Mouse (Mus musculus) kidney, postnatal 0 days (tissue): ENCODE measurements around the gene Vangl2. TPM values are rescaled to one million over a fixed set of nuclear protein-coding genes. Genes with fewer than 3 reads are reported as not detected.

Experiments used
- ATAC-seq: fragments of 200-750 bp; cut with Nextera tagmentation; replicated peaks from 2 replicates; pipeline ENCODE4 v1.8.0; 2017; ENCODE audit warnings: low read depth, moderate number of reproducible peaks, moderate TSS enrichment, moderate library complexity; ENCODE audit not compliant: low FRiP score
- DNase-seq: peaks from one replicate; pipeline ENCODE4 v3.0.0-alpha.2; 2016; ENCODE audit warnings: low spot score
- H3K27ac ChIP-seq: fragments of 300-500 bp; sonication (generic); 2 replicates; pipeline ENCODE4 v1.5.1; 2014; ENCODE audit warnings: mild to moderate bottlenecking
- H3K27me3 ChIP-seq: fragments of 300-500 bp; sonication (generic); 2 replicates; pipeline ENCODE4 v1.6.1; 2014; ENCODE audit warnings: low read length, mixed read lengths; ENCODE audit not compliant: insufficient read depth
- H3K36me3 ChIP-seq: fragments of 300-500 bp; sonication (generic); 2 replicates; pipeline ENCODE4 v1.6.1; 2014; ENCODE audit warnings: low read length, mixed read lengths; ENCODE audit not compliant: insufficient read depth
- H3K4me1 ChIP-seq: fragments of 300-500 bp; sonication (generic); replicated peaks from 2 replicates; pipeline ENCODE4 v1.6.1; 2014; ENCODE audit warnings: antibody characterized with exemption, low read length, mixed read lengths; ENCODE audit not compliant: insufficient read depth
- H3K4me2 ChIP-seq: fragments of 300-500 bp; sonication (generic); 2 replicates; pipeline ENCODE4 v1.6.1; 2014; ENCODE audit warnings: mild to moderate bottlenecking, low read length, moderate library complexity, mixed read lengths
- H3K4me3 ChIP-seq: fragments of 300-500 bp; sonication (generic); replicated peaks from 2 replicates; pipeline ENCODE4 v1.5.1; 2014; ENCODE audit warnings: low read depth, low read length
- H3K9ac ChIP-seq: fragments of 300-500 bp; sonication (generic); 2 replicates; pipeline ENCODE4 v1.6.1; 2014; ENCODE audit warnings: low read depth, low read length
- H3K9me3 ChIP-seq: fragments of 300-500 bp; sonication (generic); replicated peaks from 2 replicates; pipeline ENCODE4 v1.6.1; 2016; ENCODE audit warnings: low read length, inconsistent platforms, mixed read lengths
- CTCF ChIP-seq: IDR thresholded peaks from 2 replicates; pipeline ENCODE4 v1.5.1; 2016; ENCODE audit warnings: antibody characterized with exemption, low read depth, mild to moderate bottlenecking, moderate library complexity
- WGBS: fragments of 180-500 bp; shearing (Covaris S2); extraction: QIAGEN DNeasy Blood & Tissue Kit; methylation state at CpG from one replicate; pipeline ENCODE4 v1.1.7; 2014; 5-methylcytosine and 5-hydroxymethylcytosine counted together
- polyA plus RNA-seq: library from polyadenylated mRNA; unstranded; fragments of >200 nt; fragmentation: Nextera tagmentation; extraction: Ambion mirVana; gene quantifications from 2 replicates; pipeline ENCODE4 v1.2.1, GENCODE M21; 2015

Gene Vangl2
- polyA plus RNA-seq, 1 experiment from 2014 or later: 13.8 TPM

GRCm38 (mm10) chr1:171966054-171966790 lies 62.0 kb downstream of the Vangl2 start:
- Histone ChIP-seq H3K4me1 (no peaks in the 10 kb centered on the region), H3K27ac (no peak overlapping the region), H3K9me3 (no peaks in the 10 kb centered on the region), H3K27me3 (no peaks in the 10 kb centered on the region), H3K4me2 (no peak overlapping the region), H3K4me3 (no peak overlapping the region), H3K36me3 (no peaks in the 10 kb centered on the region), H3K9ac (no peak overlapping the region)
- ATAC-seq (no peak), DNase-seq (no peak)
- WGBS: 74% methylated on average over 6 of the region's 6 CpGs
- TF ChIP-seq CTCF: no peak

- no peaks in the 10 kb centered on the region for H3K4me1 ChIP-seq
- DNase-seq: no peak
- H3K9ac ChIP-seq: no peak overlapping the region
- no peaks in the 10 kb centered on the region for H3K9me3 ChIP-seq
- no peak overlapping the region for H3K4me2 ChIP-seq
- H3K27ac ChIP-seq: no peak overlapping the region
- no peak overlapping the region for H3K4me3 ChIP-seq
- no peaks in the 10 kb centered on the region for H3K36me3 ChIP-seq
- no peak for ATAC-seq
- TF ChIP-seq CTCF: no peak
- WGBS: 47% methylated on average over 6 of the region's 6 CpGs
- no peaks in the 10 kb centered on the region for H3K27me3 ChIP-seq
Measured at GRCm38 (mm10) chr1:171963613-171964012, 64.6 kb downstream of the Vangl2 start.

DNA sequence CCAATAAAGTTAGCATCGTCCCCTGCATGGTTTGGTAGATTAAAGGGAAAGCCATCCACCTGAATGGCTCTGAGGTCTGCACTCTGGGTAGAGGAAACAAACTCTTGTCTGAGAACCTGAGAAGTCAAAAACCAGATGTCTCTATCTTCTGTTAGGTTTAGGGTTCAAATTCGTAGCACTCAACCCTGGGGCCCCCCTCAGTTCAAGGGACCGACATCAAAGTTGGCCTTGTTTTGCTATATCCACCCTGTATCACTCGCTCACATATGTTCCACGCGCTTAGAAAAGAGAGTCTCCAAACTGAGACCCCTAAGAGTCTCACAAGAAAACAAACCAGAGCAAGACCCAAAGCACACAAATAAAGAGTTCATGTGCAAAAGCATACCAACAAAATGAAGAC lies 66.5 kb downstream of the Vangl2 start:
- no peak overlapping the region for H3K27ac ChIP-seq
- no peak overlapping the region for H3K4me2 ChIP-seq
- 79% methylated on average over 6 of the region's 6 CpGs for WGBS
- H3K4me3 ChIP-seq: no peak overlapping the region
- no peak overlapping the region for H3K9ac ChIP-seq
- TF ChIP-seq CTCF: no peak
- no peaks in the 10 kb centered on the region for H3K9me3 ChIP-seq
- no peak for ATAC-seq
- no peak for DNase-seq
- H3K36me3 ChIP-seq: no peaks in the 10 kb centered on the region
- H3K4me1 ChIP-seq: no peaks in the 10 kb centered on the region
- H3K27me3 ChIP-seq: no peaks in the 10 kb centered on the region

- no peak for DNase-seq
- H3K9me3 ChIP-seq: no peaks in the 10 kb centered on the region
- H3K4me2 ChIP-seq: no peak overlapping the region
- 92% methylated on average over 5 of the region's 5 CpGs for WGBS
- no peak for ATAC-seq
- H3K36me3 ChIP-seq: no peaks in the 10 kb centered on the region
- H3K27me3 ChIP-seq: no peaks in the 10 kb centered on the region
- no peak for TF ChIP-seq CTCF
- no peak overlapping the region for H3K9ac ChIP-seq
- no peaks in the 10 kb centered on the region for H3K4me1 ChIP-seq
- no peak overlapping the region for H3K4me3 ChIP-seq
- H3K27ac ChIP-seq: no peak overlapping the region
Measured at GRCm38 (mm10) chr1:171960726-171961125, 67.5 kb downstream of the Vangl2 start.

- WGBS: 25% methylated on average over 2 of the region's 2 CpGs
- Histone ChIP-seq H3K9me3 (no peaks in the 10 kb centered on the region), H3K4me1 (no peaks in the 10 kb centered on the region), H3K36me3 (no peaks in the 10 kb centered on the region), H3K27me3 (no peaks in the 10 kb centered on the region), H3K9ac (no peak overlapping the region), H3K4me2 (no peak overlapping the region), H3K4me3 (no peak overlapping the region), H3K27ac (no peak overlapping the region)
- DNase-seq (peak; percentile 2), ATAC-seq (no peak)
- TF ChIP-seq CTCF: no peak
Measured at GRCm38 (mm10) chr1:171957411-171957810, 70.8 kb downstream of the Vangl2 start.

DNA sequence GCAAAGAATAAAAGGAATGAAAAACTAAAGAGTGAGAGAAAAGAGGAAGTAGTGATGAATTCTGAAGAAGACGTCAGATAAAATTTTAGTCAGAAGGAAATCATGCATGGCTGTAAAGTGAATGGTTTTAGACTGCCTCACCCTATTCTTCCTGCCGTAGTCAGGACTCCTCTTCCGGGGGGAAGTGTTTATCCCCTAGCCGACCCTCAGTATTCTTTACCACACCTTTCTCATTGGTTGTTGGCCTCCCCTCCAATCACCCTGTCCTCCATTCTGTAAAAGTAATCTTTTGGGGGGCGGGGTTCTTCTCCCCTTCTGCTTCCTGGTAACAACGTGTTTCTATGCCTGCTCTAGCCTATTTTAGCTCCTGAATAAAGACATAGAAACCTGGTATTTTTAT lies 73.2 kb downstream of the Vangl2 start:
- no peaks in the 10 kb centered on the region for H3K4me1 ChIP-seq
- no peaks in the 10 kb centered on the region for H3K27me3 ChIP-seq
- TF ChIP-seq CTCF: no peak
- DNase-seq (no peak), ATAC-seq (no peak)
- H3K9ac ChIP-seq: no peak overlapping the region
- H3K27ac ChIP-seq: no peak overlapping the region
- WGBS: 70% methylated on average over 6 of the region's 6 CpGs
- H3K4me3 ChIP-seq: no peak overlapping the region
- H3K36me3 ChIP-seq: no peaks in the 10 kb centered on the region
- H3K4me2 ChIP-seq: no peak overlapping the region
- no peaks in the 10 kb centered on the region for H3K9me3 ChIP-seq

Other genes with a start within 250 kb of the Vangl2 start
- gene Cd84, start 188.7 kb downstream of the Vangl2 start, polyA plus RNA-seq: 1.7 and 1.8 TPM in 2 replicates
- gene Gm10521, start 132.8 kb downstream of the Vangl2 start, polyA plus RNA-seq: not detected in 2 replicates
- gene Slamf6, start 110.9 kb downstream of the Vangl2 start, polyA plus RNA-seq: 0.27 and 0.36 TPM in 2 replicates
- gene Nhlh1, start 29.1 kb upstream of the Vangl2 start, polyA plus RNA-seq: not detected in 2 replicates
- gene Copa, start 54.1 kb upstream of the Vangl2 start, polyA plus RNA-seq: 143 and 163 TPM in 2 replicates
- 129 and 135 TPM in 2 replicates for gene Ncstn, start 54.4 kb upstream of the Vangl2 start, polyA plus RNA-seq
- gene Pex19, start 98.3 kb upstream of the Vangl2 start, polyA plus RNA-seq: 133 and 136 TPM in 2 replicates
- 110 and 123 TPM in 2 replicates for gene Dcaf8, start 119.6 kb upstream of the Vangl2 start, polyA plus RNA-seq
- gene Pea15a, start 178.4 kb upstream of the Vangl2 start, polyA plus RNA-seq: 91.8 and 103 TPM in 2 replicates
- 2.4 and 3.1 TPM in 2 replicates for gene Casq1, start 191.4 kb upstream of the Vangl2 start, polyA plus RNA-seq
- gene Atp1a4, start 230.0 kb upstream of the Vangl2 start, polyA plus RNA-seq: not detected in 2 replicates
- 39.0 and 43.0 TPM in 2 replicates for gene Igsf8, start 233.2 kb upstream of the Vangl2 start, polyA plus RNA-seq